Mouse (Mus musculus): ENCODE results near the gene Acy3.
"Not testable (repeated sequence)": the region's sequence is repeated elsewhere in the genome, so short reads cannot be mapped to it uniquely, and the experiment has no call there.

The Acy3 gene

GRCm38 (mm10) chr19:4003112-4003511, 16.7 kb downstream of the Acy3 start, which contains the start of gene Doc2g:
Gene Doc2g (plus strand): TSS chr19:4003313.
- DNase-seq (ENCODE audit: low read depth, low spot score) = no peak

GRCm38 (mm10) chr19:4003641-4004040, 17.3 kb downstream of the Acy3 start:
- DNase-seq (ENCODE audit: low read depth, low spot score) = no peak

GRCm38 (mm10) chr19:4004331-4004730, 18.0 kb downstream of the Acy3 start:
- no peak for DNase-seq (ENCODE audit: low read depth, low spot score)

- DNase-seq (ENCODE audit: low read depth, low spot score) = no peak
Observed at GRCm38 (mm10) chr19:4005091-4005490, 18.7 kb downstream of the Acy3 start.

- DNase-seq (ENCODE audit: low read depth, low spot score) = no peak
Observed at GRCm38 (mm10) chr19:4005971-4006370, 19.6 kb downstream of the Acy3 start.

- no peak for DNase-seq (ENCODE audit: low read depth, low spot score)
Observed at GRCm38 (mm10) chr19:4011086-4011485, 24.7 kb downstream of the Acy3 start.

GRCm38 (mm10) chr19:4012432-4013022, 26.2 kb downstream of the Acy3 start, which contains the start of gene Ndufv1:
Gene Ndufv1 (minus strand): TSS chr19:4012806.
- DNase-seq (ENCODE audit: low read depth, low spot score) = peak; percentile 97

GRCm38 (mm10) chr19:4013066-4013465, 26.7 kb downstream of the Acy3 start:
- DNase-seq (ENCODE audit: low read depth, low spot score) = no peak

GRCm38 (mm10) chr19:4014802-4015201, 28.4 kb downstream of the Acy3 start:
- DNase-seq (ENCODE audit: low read depth, low spot score) = no peak

GRCm38 (mm10) chr19:4015635-4016034, 29.3 kb downstream of the Acy3 start:
- no peak for DNase-seq (ENCODE audit: low read depth, low spot score)

GRCm38 (mm10) chr19:4017921-4018587, 31.7 kb downstream of the Acy3 start:
- no peak for DNase-seq (ENCODE audit: low read depth, low spot score)

- DNase-seq (ENCODE audit: low read depth, low spot score) = peak; percentile 80
Observed at GRCm38 (mm10) chr19:4018743-4019583, 32.6 kb downstream of the Acy3 start.

GRCm38 (mm10) chr19:4023185-4023584, 36.8 kb downstream of the Acy3 start:
- no peak for DNase-seq (ENCODE audit: low read depth, low spot score)

GRCm38 (mm10) chr19:4027576-4027975, 41.2 kb downstream of the Acy3 start:
- no peak for DNase-seq (ENCODE audit: low read depth, low spot score)

GRCm38 (mm10) chr19:4032668-4033067, 46.3 kb downstream of the Acy3 start:
- DNase-seq (ENCODE audit: low read depth, low spot score) = no peak

- DNase-seq (ENCODE audit: low read depth, low spot score) = no peak
Observed at GRCm38 (mm10) chr19:4033298-4033697, 46.9 kb downstream of the Acy3 start.

GRCm38 (mm10) chr19:4033742-4034141, 47.4 kb downstream of the Acy3 start:
- DNase-seq (ENCODE audit: low read depth, low spot score) = no peak

GRCm38 (mm10) chr19:4036327-4037045, 50.1 kb downstream of the Acy3 start:
- no peak for DNase-seq (ENCODE audit: low read depth, low spot score)

- not testable (repeated sequence) for DNase-seq (ENCODE audit: low read depth, low spot score)
Observed at GRCm38 (mm10) chr19:4037154-4037787, 50.9 kb downstream of the Acy3 start.

- peak; percentile 91 for DNase-seq (ENCODE audit: low read depth, low spot score)
Observed at GRCm38 (mm10) chr19:4037788-4038232, 51.4 kb downstream of the Acy3 start, which contains the start of gene Gstp1. Gene Gstp1 (minus strand): TSS chr19:4037985.

Data from CD4-positive, CD25-positive, alpha-beta regulatory T cell, adult 2 months (primary cell).